Mouse (Mus musculus) mammary gland, adult 2 months (tissue): ENCODE results near the gene Slc50a1. TPM values are rescaled to one million over a fixed set of nuclear protein-coding genes. Genes with fewer than 3 reads are reported as not detected.

Experiments used
- polyA plus RNA-seq: library from polyadenylated mRNA; depleted of rRNA; stranded (reverse); fragments of >200 nt; gene quantifications from 2 replicates; pipeline ENCODE4 v1.2.3, GENCODE M21; 2012; ENCODE audit warnings: low replicate concordance; rRNA removed

Slc50a1 gene
- 258 and 285 TPM in 2 replicates for polyA plus RNA-seq

GRCm38 (mm10) chr3:89270051-89270755 lies at the start of gene Slc50a1:
Gene Slc50a1, minus strand, starts transcription at chr3:89270570.

GRCm38 (mm10) chr3:89280606-89281511 lies 10.5 kb upstream of the Slc50a1 start, which contains the start of gene Efna1:
Gene Efna1, minus strand, starts transcription at chr3:89281142.

GRCm38 (mm10) chr3:89259076-89259475 lies 11.3 kb downstream of the Slc50a1 start, which contains the start of gene Dpm3:
Gene Dpm3, plus strand, starts transcription at chr3:89259358.

GRCm38 (mm10) chr3:89246261-89247100 lies 23.9 kb downstream of the Slc50a1 start, which contains the start of gene Trim46:
Gene Trim46, minus strand, starts transcription at chr3:89246309.

GRCm38 (mm10) chr3:89245688-89246171 lies 24.6 kb downstream of the Slc50a1 start, which contains the start of gene Krtcap2:
Gene Krtcap2, plus strand, starts transcription at chr3:89245966.

GRCm38 (mm10) chr3:89228836-89229235 lies 41.5 kb downstream of the Slc50a1 start, which contains the start of gene Muc1:
Gene Muc1, plus strand, starts transcription at chr3:89229057.

GRCm38 (mm10) chr3:89226900-89227299 lies 43.5 kb downstream of the Slc50a1 start, which contains the start of gene Mtx1:
Gene Mtx1, minus strand, starts transcription at chr3:89227088.

Other genes with a start within 250 kb of the Slc50a1 start
- gene Rusc1, start 177.3 kb downstream of the Slc50a1 start, polyA plus RNA-seq = 43.9 and 51.7 TPM in 2 replicates
- gene Gm43738, start 169.5 kb downstream of the Slc50a1 start, polyA plus RNA-seq = not detected in 2 replicates
- 69.2 and 93.9 TPM in 2 replicates for gene Fdps, start 168.6 kb downstream of the Slc50a1 start, polyA plus RNA-seq
- gene Pklr, start 134.4 kb downstream of the Slc50a1 start, polyA plus RNA-seq = 1.2 TPM in 1 of 2 replicates, not detected in the other
- gene Hcn3, start 110.4 kb downstream of the Slc50a1 start, polyA plus RNA-seq = 1.7 and 5.4 TPM in 2 replicates
- gene Clk2, start 105.8 kb downstream of the Slc50a1 start, polyA plus RNA-seq = 52.1 and 77.2 TPM in 2 replicates
- gene Scamp3, start 93.1 kb downstream of the Slc50a1 start, polyA plus RNA-seq = 149 and 198 TPM in 2 replicates
- 60.1 and 120 TPM in 2 replicates for gene Fam189b, start 87.4 kb downstream of the Slc50a1 start, polyA plus RNA-seq
- gene Gba, start 67.6 kb downstream of the Slc50a1 start, polyA plus RNA-seq = 64.0 and 119 TPM in 2 replicates
- gene Thbs3, start 55.4 kb downstream of the Slc50a1 start, polyA plus RNA-seq = 50.0 and 62.6 TPM in 2 replicates
- 162 and 208 TPM in 2 replicates for gene Mtx1, start 43.5 kb downstream of the Slc50a1 start, polyA plus RNA-seq
- 12.4 and 14.5 TPM in 2 replicates for gene Muc1, start 41.5 kb downstream of the Slc50a1 start, polyA plus RNA-seq
- gene Krtcap2, start 24.6 kb downstream of the Slc50a1 start, polyA plus RNA-seq = 189 and 281 TPM in 2 replicates
- 10.8 and 22.3 TPM in 2 replicates for gene Trim46, start 24.3 kb downstream of the Slc50a1 start, polyA plus RNA-seq
- gene Dpm3, start 11.2 kb downstream of the Slc50a1 start, polyA plus RNA-seq = 493 and 778 TPM in 2 replicates
- gene Efna1, start 10.6 kb upstream of the Slc50a1 start, polyA plus RNA-seq = 35.6 and 37.1 TPM in 2 replicates
- 8.6 and 12.4 TPM in 2 replicates for gene Efna3, start 52.4 kb upstream of the Slc50a1 start, polyA plus RNA-seq
- 6.3 and 14.3 TPM in 2 replicates for gene Efna4, start 67.5 kb upstream of the Slc50a1 start, polyA plus RNA-seq
- gene Adam15, start 79.4 kb upstream of the Slc50a1 start, polyA plus RNA-seq = 232 and 296 TPM in 2 replicates
- gene Dcst2, start 91.4 kb upstream of the Slc50a1 start, polyA plus RNA-seq = 2.8 and 6.0 TPM in 2 replicates
- gene Dcst1, start 94.7 kb upstream of the Slc50a1 start, polyA plus RNA-seq = 1.5 and 1.9 TPM in 2 replicates
- 77.1 and 147 TPM in 2 replicates for gene Zbtb7b, start 124.2 kb upstream of the Slc50a1 start, polyA plus RNA-seq
- gene Lenep, start 132.2 kb upstream of the Slc50a1 start, polyA plus RNA-seq = 2.2 TPM in 1 of 2 replicates, not detected in the other
- gene Flad1, start 141.3 kb upstream of the Slc50a1 start, polyA plus RNA-seq = 50.9 and 64.9 TPM in 2 replicates
- 18.1 and 21.4 TPM in 2 replicates for gene Cks1b, start 147.8 kb upstream of the Slc50a1 start, polyA plus RNA-seq
- 96.7 and 114 TPM in 2 replicates for gene Shc1, start 147.9 kb upstream of the Slc50a1 start, polyA plus RNA-seq
- 36.0 and 171 TPM in 2 replicates for gene Pygo2, start 159.6 kb upstream of the Slc50a1 start, polyA plus RNA-seq
- gene Pbxip1, start 166.1 kb upstream of the Slc50a1 start, polyA plus RNA-seq = 54.5 and 82.1 TPM in 2 replicates
- 44.4 and 46.6 TPM in 2 replicates for gene Pmvk, start 184.0 kb upstream of the Slc50a1 start, polyA plus RNA-seq
- 4.8 and 5.5 TPM in 2 replicates for gene Kcnn3, start 249.6 kb upstream of the Slc50a1 start, polyA plus RNA-seq